Mouse (Mus musculus): ENCODE results near the gene 4930402K13Rik. TPM values are rescaled to one million over a fixed set of nuclear protein-coding genes. Genes with fewer than 3 reads are reported as not detected.
"Not testable (repeated sequence)": the region's sequence is repeated elsewhere in the genome, so short reads cannot be mapped to it uniquely, and the experiment has no call there.

The 4930402K13Rik gene
- not detected in 2 replicates for polyA plus RNA-seq (2015; fragmentation: Nextera tagmentation; extraction: Ambion mirVana)

DNA sequence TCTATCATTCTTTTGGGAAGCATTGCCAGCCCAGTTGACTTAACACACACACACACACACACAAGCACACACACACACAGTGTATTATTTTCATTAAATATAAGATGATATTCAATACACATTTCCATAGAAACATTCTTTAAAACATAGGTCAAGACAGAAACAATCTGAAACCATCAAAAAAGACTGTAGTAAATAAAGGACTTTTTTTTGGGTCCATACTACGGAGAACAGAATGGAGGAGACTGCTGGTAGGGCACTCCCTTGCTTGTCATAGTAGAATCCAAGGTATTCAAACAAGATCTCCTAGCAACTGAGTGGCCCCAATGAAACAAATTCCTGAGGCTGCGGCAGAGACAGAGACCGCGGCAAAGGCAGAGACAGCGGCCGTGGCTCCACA, at the start of gene 4930402K13Rik:
Gene 4930402K13Rik, plus strand, starts transcription at position 301 of the 400 bp plus-strand sequence.
- no peak within 1 kb of the TSS for H3K9ac ChIP-seq (ENCODE audit: low read depth, low read length)
- H3K4me2 ChIP-seq (ENCODE audit: low read depth, low read length) = no peak within 1 kb of the TSS
- ATAC-seq (ENCODE audit: low read depth) = no peak
- no peaks in the 10 kb centered on the region for H3K36me3 ChIP-seq (ENCODE audit: control insufficient read depth, insufficient read depth)
- 86% methylated on average over 6 of the region's 6 CpGs for WGBS (ENCODE audit: insufficient replicate concordance)
- no peaks in the 10 kb centered on the region for H3K4me1 ChIP-seq (ENCODE audit: control insufficient read depth, low read depth, low read length)
- H3K27ac ChIP-seq (ENCODE audit: low read length) = no peak within 1 kb of the TSS
- no peaks in the 10 kb centered on the region for H3K27me3 ChIP-seq (ENCODE audit: control insufficient read depth, insufficient read depth, low read depth, low read length)
- H3K4me3 ChIP-seq (ENCODE audit: low read depth, low read length) = no peak within 1 kb of the TSS
- no peaks in the 10 kb centered on the region for H3K9me3 ChIP-seq (replicated peaks; ENCODE audit: control insufficient read depth, low read length)

DNA sequence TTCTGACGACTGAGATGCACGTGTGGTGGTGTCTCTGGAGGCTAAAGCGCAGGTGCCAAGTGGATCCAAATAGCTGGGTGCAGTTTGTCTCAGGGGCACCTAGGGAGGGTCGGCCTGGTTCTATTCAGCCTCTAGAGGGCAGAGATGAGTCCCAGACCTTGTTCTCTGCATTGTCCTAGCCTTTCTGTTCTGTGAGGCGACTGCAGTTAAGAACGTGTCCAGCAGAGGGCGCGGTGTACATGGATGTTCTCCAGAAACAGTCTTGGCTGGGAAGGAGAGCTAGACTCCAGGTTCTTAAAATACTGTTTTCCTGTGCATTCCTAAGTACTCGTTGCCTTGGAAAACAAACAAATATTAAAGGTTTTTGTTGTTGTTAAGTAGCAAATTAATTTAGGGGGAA, 43.4 kb upstream of the 4930402K13Rik start:
- H3K27me3 ChIP-seq (ENCODE audit: control insufficient read depth, insufficient read depth, low read depth, low read length); H3K4me1 ChIP-seq (ENCODE audit: control insufficient read depth, low read depth, low read length); ATAC-seq (ENCODE audit: low read depth); H3K4me3 ChIP-seq (ENCODE audit: low read depth, low read length); H3K9me3 ChIP-seq (replicated peaks; ENCODE audit: control insufficient read depth, low read length); H3K36me3 ChIP-seq (ENCODE audit: control insufficient read depth, insufficient read depth); H3K9ac ChIP-seq (ENCODE audit: low read depth, low read length); H3K4me2 ChIP-seq (ENCODE audit: low read depth, low read length); H3K27ac ChIP-seq (ENCODE audit: low read length): not testable (repeated sequence)
- 20% methylated on average over 7 of the region's 9 CpGs for WGBS (ENCODE audit: insufficient replicate concordance)

DNA sequence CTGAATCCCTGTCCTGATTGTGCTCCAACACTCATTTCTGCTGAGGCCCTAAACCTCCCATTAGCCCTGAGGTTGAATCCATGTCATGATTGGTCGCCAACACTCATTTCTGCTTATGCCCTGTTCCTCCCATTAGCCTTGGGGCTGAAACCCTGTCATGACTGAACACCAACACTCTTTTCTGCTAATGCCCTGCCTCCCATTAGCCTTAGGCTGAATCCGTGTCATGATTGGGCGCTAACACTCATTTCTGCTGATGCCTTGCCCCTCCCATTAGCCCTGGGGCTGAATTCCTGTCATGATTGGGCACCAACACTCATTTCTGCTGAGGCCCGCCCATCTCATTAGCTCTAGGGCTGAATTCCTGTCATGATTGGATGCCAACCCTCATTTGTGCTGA, 42.3 kb upstream of the 4930402K13Rik start:
- ATAC-seq (ENCODE audit: low read depth) = no peak
- Histone ChIP-seq H3K4me3 (ENCODE audit: low read depth, low read length) (no peak overlapping the region), H3K27ac (ENCODE audit: low read length) (no peak overlapping the region), H3K9ac (ENCODE audit: low read depth, low read length) (no peak overlapping the region), H3K27me3 (ENCODE audit: control insufficient read depth, insufficient read depth, low read depth, low read length) (no peaks in the 10 kb centered on the region), H3K36me3 (ENCODE audit: control insufficient read depth, insufficient read depth) (no peaks in the 10 kb centered on the region), H3K4me1 (ENCODE audit: control insufficient read depth, low read depth, low read length) (no peaks in the 10 kb centered on the region), H3K4me2 (ENCODE audit: low read depth, low read length) (no peak overlapping the region), H3K9me3 (replicated peaks; ENCODE audit: control insufficient read depth, low read length) (no peaks in the 10 kb centered on the region)
- 66% methylated on average over 4 of the region's 4 CpGs for WGBS (ENCODE audit: insufficient replicate concordance)

DNA sequence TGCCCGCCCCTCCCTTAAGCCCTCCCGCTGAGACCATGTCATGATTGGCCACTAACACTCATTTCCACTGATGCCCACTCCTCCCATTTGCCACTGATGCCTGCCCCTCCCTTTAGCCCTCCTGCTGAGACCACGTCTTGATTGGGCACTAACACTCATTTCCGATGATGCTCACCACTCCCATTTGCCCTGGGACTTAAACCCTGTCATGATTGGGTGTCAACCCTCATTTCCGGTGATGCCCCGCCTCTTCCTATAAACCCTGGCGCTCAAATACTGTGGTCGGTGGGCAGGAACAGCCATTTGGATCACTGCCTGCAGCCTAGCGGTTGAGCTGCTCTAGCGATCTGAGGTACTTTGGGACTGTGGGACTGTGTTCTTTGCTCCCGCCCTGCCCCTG, 41.6 kb upstream of the 4930402K13Rik start, which contains the start of gene Fthl17f:
Gene Fthl17f, plus strand, starts transcription at position 301 of the 400 bp plus-strand sequence.
- H3K4me1 ChIP-seq (ENCODE audit: control insufficient read depth, low read depth, low read length); H3K36me3 ChIP-seq (ENCODE audit: control insufficient read depth, insufficient read depth); H3K27ac ChIP-seq (ENCODE audit: low read length); H3K9me3 ChIP-seq (replicated peaks; ENCODE audit: control insufficient read depth, low read length); H3K9ac ChIP-seq (ENCODE audit: low read depth, low read length); H3K27me3 ChIP-seq (ENCODE audit: control insufficient read depth, insufficient read depth, low read depth, low read length); H3K4me3 ChIP-seq (ENCODE audit: low read depth, low read length); H3K4me2 ChIP-seq (ENCODE audit: low read depth, low read length); ATAC-seq (ENCODE audit: low read depth): not testable (repeated sequence)
- 75% methylated on average over 11 of the region's 11 CpGs for WGBS (ENCODE audit: insufficient replicate concordance)

DNA sequence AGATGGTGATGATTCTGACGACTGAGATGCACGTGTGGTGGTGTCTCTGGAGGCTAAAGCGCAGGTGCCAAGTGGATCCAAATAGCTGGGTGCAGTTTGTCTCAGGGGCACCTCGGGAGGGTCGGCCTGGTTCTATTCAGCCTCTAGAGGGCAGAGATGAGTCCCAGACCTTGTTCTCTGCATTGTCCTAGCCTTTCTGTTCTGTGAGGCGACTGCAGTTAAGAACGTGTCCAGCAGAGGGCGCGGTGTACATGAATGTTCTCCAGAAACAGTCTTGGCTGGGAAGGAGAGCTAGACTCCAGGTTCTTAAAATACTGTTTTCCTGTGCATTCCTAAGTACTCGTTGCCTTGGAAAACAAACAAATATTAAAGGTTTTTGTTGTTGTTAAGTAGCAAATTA, 26.7 kb upstream of the 4930402K13Rik start:
- WGBS (ENCODE audit: insufficient replicate concordance) = 15% methylated on average over 7 of the region's 10 CpGs
- H3K4me1 ChIP-seq (ENCODE audit: control insufficient read depth, low read depth, low read length); H3K27me3 ChIP-seq (ENCODE audit: control insufficient read depth, insufficient read depth, low read depth, low read length); H3K9me3 ChIP-seq (replicated peaks; ENCODE audit: control insufficient read depth, low read length); H3K4me3 ChIP-seq (ENCODE audit: low read depth, low read length); H3K4me2 ChIP-seq (ENCODE audit: low read depth, low read length); H3K9ac ChIP-seq (ENCODE audit: low read depth, low read length); H3K36me3 ChIP-seq (ENCODE audit: control insufficient read depth, insufficient read depth); ATAC-seq (ENCODE audit: low read depth); H3K27ac ChIP-seq (ENCODE audit: low read length): not testable (repeated sequence)

DNA sequence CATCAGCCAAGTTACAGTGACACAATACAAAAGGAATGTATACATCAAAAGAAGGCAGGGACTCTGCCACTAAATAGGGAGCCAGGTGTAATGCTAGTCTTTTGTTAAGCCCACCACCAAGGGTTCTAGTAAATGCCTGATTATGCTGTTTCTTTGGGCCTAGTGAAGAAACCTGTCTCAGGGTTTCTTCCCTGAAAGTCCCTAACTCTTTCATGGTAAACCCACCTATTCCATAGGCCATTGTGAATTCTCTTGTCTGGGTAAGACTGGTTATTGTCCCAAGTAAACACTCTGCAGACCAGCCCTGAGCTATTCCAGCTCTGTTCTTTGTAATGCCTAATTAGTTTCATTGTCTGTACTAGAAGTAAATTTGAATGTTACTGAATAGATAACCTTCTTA, 9.3 kb upstream of the 4930402K13Rik start:
- H3K9ac ChIP-seq (ENCODE audit: low read depth, low read length); ATAC-seq (ENCODE audit: low read depth); H3K4me1 ChIP-seq (ENCODE audit: control insufficient read depth, low read depth, low read length); H3K27me3 ChIP-seq (ENCODE audit: control insufficient read depth, insufficient read depth, low read depth, low read length); H3K4me2 ChIP-seq (ENCODE audit: low read depth, low read length); H3K27ac ChIP-seq (ENCODE audit: low read length); H3K9me3 ChIP-seq (replicated peaks; ENCODE audit: control insufficient read depth, low read length); H3K36me3 ChIP-seq (ENCODE audit: control insufficient read depth, insufficient read depth); H3K4me3 ChIP-seq (ENCODE audit: low read depth, low read length): not testable (repeated sequence)

DNA sequence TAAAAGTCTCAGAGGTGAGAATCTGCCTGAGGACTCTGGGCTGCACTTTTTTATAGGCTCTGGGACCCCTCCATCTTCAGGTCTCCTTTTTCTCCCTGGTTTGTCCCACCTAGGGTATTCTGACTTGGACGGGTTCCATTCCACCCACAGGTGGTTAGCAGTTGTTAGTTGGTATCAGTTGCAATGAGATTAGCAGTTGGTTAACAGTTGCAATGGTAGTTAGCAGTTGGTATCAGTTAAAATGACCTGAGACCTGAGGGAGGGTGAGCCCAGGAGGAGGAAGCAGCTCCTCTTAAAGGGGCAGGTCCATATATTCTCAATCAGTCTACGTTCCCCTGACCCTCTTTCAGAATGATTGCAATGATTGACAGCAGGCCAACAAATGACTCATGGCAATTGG, 6.0 kb downstream of the 4930402K13Rik start:
- no peaks in the 10 kb centered on the region for H3K36me3 ChIP-seq (ENCODE audit: control insufficient read depth, insufficient read depth)
- WGBS (ENCODE audit: insufficient replicate concordance) = 38% methylated on average over 2 of the region's 2 CpGs

DNA sequence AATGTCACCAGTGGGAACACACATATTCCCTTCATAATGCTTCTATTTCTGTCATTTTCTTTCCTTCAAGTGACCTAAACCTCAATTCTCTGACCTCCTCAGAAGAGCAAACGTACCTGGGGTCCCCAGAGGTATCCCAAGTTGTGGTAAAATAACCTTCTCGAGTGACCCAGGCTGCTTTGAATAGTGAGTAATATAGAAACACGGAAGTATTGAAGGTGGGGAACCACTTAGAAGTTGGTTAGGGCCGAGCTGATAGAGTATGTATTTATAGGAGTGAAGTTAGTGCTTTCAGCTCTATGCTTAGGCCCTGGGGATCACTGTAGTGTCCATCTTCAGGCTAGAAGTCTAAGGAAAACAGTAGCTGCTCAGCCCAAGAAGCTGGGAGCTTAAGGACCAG, 20.6 kb downstream of the 4930402K13Rik start:
- no peak overlapping the region for H3K27ac ChIP-seq (ENCODE audit: low read length)
- no peaks in the 10 kb centered on the region for H3K27me3 ChIP-seq (ENCODE audit: control insufficient read depth, insufficient read depth, low read depth, low read length)
- H3K9me3 ChIP-seq (replicated peaks; ENCODE audit: control insufficient read depth, low read length) = no peaks in the 10 kb centered on the region
- H3K9ac ChIP-seq (ENCODE audit: low read depth, low read length) = no peak overlapping the region
- no peak for ATAC-seq (ENCODE audit: low read depth)
- H3K36me3 ChIP-seq (ENCODE audit: control insufficient read depth, insufficient read depth) = no peaks in the 10 kb centered on the region
- no peak overlapping the region for H3K4me3 ChIP-seq (ENCODE audit: low read depth, low read length)
- no peak overlapping the region for H3K4me2 ChIP-seq (ENCODE audit: low read depth, low read length)
- no peaks in the 10 kb centered on the region for H3K4me1 ChIP-seq (ENCODE audit: control insufficient read depth, low read depth, low read length)
- WGBS (ENCODE audit: insufficient replicate concordance) = 45% methylated on average over 4 of the region's 4 CpGs

More for the DNA sequence above, 6.0 kb downstream of the 4930402K13Rik start:
- ATAC-seq (ENCODE audit: low read depth) = no peak
- no peak overlapping the region for H3K4me3 ChIP-seq (ENCODE audit: low read depth, low read length)
- H3K27ac ChIP-seq (ENCODE audit: low read length) = no peak overlapping the region
- H3K4me2 ChIP-seq (ENCODE audit: low read depth, low read length) = no peak overlapping the region
- H3K27me3 ChIP-seq (ENCODE audit: control insufficient read depth, insufficient read depth, low read depth, low read length) = no peaks in the 10 kb centered on the region
- no peaks in the 10 kb centered on the region for H3K9me3 ChIP-seq (replicated peaks; ENCODE audit: control insufficient read depth, low read length)
- no peaks in the 10 kb centered on the region for H3K4me1 ChIP-seq (ENCODE audit: control insufficient read depth, low read depth, low read length)
- H3K9ac ChIP-seq (ENCODE audit: low read depth, low read length) = no peak overlapping the region

DNA sequence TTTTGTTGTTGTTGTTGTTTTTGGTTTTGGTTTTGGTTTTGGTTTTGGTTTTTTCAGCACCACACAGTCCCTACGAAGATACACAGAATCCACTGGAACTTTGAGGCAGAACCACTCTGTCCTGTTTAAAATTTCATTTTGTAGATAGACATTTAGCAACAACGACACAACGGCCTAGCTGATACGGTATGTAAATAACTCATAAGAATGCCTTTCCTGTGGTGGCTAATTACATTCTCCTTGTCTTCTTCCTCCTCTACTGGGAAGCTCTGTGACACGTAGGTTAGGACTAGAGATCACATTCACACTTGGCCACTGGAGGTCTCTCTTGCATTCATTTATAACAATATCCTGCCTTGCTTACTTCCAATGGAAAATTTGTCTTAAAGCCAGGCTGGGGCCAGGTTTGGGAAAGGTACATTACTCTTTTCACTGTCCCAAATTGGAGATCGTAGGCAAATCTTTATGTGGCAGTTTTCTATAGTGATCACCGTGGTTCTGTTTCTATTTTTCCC, 24.0 kb downstream of the 4930402K13Rik start:
- no peaks in the 10 kb centered on the region for H3K4me1 ChIP-seq (ENCODE audit: control insufficient read depth, low read depth, low read length)
- H3K4me3 ChIP-seq (ENCODE audit: low read depth, low read length) = no peak overlapping the region
- no peaks in the 10 kb centered on the region for H3K36me3 ChIP-seq (ENCODE audit: control insufficient read depth, insufficient read depth)
- ATAC-seq (ENCODE audit: low read depth) = no peak
- 31% methylated on average over 7 of the region's 7 CpGs for WGBS (ENCODE audit: insufficient replicate concordance)
- no peak overlapping the region for H3K4me2 ChIP-seq (ENCODE audit: low read depth, low read length)
- no peak overlapping the region for H3K9ac ChIP-seq (ENCODE audit: low read depth, low read length)
- no peaks in the 10 kb centered on the region for H3K27me3 ChIP-seq (ENCODE audit: control insufficient read depth, insufficient read depth, low read depth, low read length)
- H3K9me3 ChIP-seq (replicated peaks; ENCODE audit: control insufficient read depth, low read length) = no peaks in the 10 kb centered on the region
- no peak overlapping the region for H3K27ac ChIP-seq (ENCODE audit: low read length)
